Mouse (Mus musculus) thymus, adult 2 months (tissue): ENCODE data around the gene Megf8. TPM values are rescaled to one million over a fixed set of nuclear protein-coding genes. Genes with fewer than 3 reads are reported as not detected.

Experiments used
- DNase-seq: peaks from one replicate; pipeline ENCODE4 v3.0.0; 2021
- H3K27ac ChIP-seq: fragments of 200-500 bp; 2 replicates; pipeline ENCODE4 v1.5.1; 2012; ENCODE audit warnings: low read length, control low read depth; ENCODE audit not compliant: control insufficient read depth, insufficient read depth
- H3K27me3 ChIP-seq: fragments of 200-500 bp; 2 replicates; pipeline ENCODE4 v1.6.1; 2012; ENCODE audit warnings: mild to moderate bottlenecking, low read length, moderate library complexity, mixed read lengths; ENCODE audit not compliant: control insufficient read depth, insufficient read depth
- H3K36me3 ChIP-seq: fragments of 200-500 bp; 2 replicates; pipeline ENCODE4 v1.6.1; 2012; ENCODE audit warnings: mild to moderate bottlenecking, low read length, moderate library complexity; ENCODE audit not compliant: control insufficient read depth, insufficient read depth
- H3K4me1 ChIP-seq: fragments of 200-500 bp; replicated peaks from 2 replicates; pipeline ENCODE4 v1.6.1; 2012; ENCODE audit warnings: low read length; ENCODE audit not compliant: control insufficient read depth, insufficient read depth
- H3K4me3 ChIP-seq: fragments of 200-500 bp; 2 replicates; pipeline ENCODE4 v1.5.1; 2012; ENCODE audit warnings: mild to moderate bottlenecking, low read length, control low read depth, moderate library complexity; ENCODE audit not compliant: control insufficient read depth, insufficient read depth
- CTCF ChIP-seq: fragments of 200-500 bp; IDR thresholded peaks from 2 replicates; pipeline ENCODE4 v1.5.1; 2012; ENCODE audit warnings: mild to moderate bottlenecking, control low read depth, low read length, moderate library complexity, borderline replicate concordance; ENCODE audit not compliant: control insufficient read depth, poor library complexity, insufficient read depth; ENCODE audit errors: extremely low read depth
- POLR2A ChIP-seq: fragments of 200-500 bp; IDR thresholded peaks from 2 replicates; pipeline ENCODE4 v1.6.1; 2012; ENCODE audit warnings: mild to moderate bottlenecking, low read length, control low read depth, moderate library complexity; ENCODE audit not compliant: control insufficient read depth, poor library complexity, insufficient read depth; ENCODE audit errors: extremely low read depth
- WGBS: fragments of 180-500 bp; shearing (Covaris S2); methylation state at CpG from one replicate; pipeline ENCODE4 v1.1.7; 2018; 5-methylcytosine and 5-hydroxymethylcytosine counted together
- polyA plus RNA-seq: library from polyadenylated mRNA; depleted of rRNA; stranded (reverse); fragments of >200 nt; gene quantifications from 2 replicates; pipeline ENCODE4 v1.2.3, GENCODE M21; 2012

Megf8 gene
- polyA plus RNA-seq, 1 experiment, result 14.8 TPM

GRCm38 (mm10) chr7:25385850-25386555 is 69.0 kb downstream of the Megf8 start:
- Histone ChIP-seq H3K4me3 (no peak overlapping the region), H3K27ac (peak overlapping the region; percentile 50; the same call in 1 of the 2 replicates), H3K4me1 (peaks cover 24% of the 10 kb centered on the region), H3K27me3 (no peaks in the 10 kb centered on the region), H3K36me3 (peaks cover 11% of the 10 kb centered on the region; the same call in 1 of the 2 replicates)
- TF ChIP-seq POLR2A (no peak), CTCF (no peak)
- WGBS, result 43% methylated on average over 12 of the region's 12 CpGs
- DNase-seq, result peak; percentile 27

DNA sequence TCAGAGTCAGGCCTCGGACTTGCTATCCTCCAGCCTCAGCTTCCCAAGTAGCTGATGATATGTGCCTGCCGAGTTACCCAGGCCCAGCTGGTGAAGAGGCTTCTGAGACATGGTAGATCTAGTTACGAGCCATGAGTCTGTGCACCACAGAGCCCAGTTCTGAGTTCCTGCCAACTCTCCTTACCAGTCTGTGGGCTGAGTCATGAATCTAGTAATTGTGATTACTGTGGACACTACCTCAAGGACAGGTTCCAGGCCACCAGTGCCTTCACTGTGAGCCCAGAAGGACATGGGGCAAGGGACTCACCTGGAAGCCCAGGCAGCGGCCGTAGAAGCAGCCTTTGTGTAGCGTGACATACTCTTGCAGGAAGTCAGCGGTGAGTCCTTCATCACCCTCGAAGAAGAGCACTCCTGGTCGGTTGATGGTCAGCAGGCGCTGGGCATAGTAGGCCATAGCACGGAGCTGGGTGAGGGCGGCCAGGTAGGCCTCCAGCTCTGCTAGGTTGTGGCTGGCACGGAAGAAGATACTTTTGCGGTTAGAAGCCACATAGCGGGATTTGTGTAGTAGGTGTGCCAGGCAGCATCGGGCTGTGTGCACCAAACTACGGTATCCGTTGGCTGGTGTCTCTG is 71.0 kb downstream of the Megf8 start:
- WGBS, result 96% methylated on average over 18 of the region's 18 CpGs
- H3K27ac ChIP-seq, result no peak overlapping the region
- no peaks in the 10 kb centered on the region for H3K27me3 ChIP-seq
- no peak overlapping the region for H3K4me3 ChIP-seq
- H3K36me3 ChIP-seq, result peaks cover 11% of the 10 kb centered on the region; the same call in 1 of the 2 replicates
- TF ChIP-seq POLR2A, result no peak
- TF ChIP-seq CTCF, result no peak
- peaks cover 24% of the 10 kb centered on the region for H3K4me1 ChIP-seq
- no peak for DNase-seq

DNA sequence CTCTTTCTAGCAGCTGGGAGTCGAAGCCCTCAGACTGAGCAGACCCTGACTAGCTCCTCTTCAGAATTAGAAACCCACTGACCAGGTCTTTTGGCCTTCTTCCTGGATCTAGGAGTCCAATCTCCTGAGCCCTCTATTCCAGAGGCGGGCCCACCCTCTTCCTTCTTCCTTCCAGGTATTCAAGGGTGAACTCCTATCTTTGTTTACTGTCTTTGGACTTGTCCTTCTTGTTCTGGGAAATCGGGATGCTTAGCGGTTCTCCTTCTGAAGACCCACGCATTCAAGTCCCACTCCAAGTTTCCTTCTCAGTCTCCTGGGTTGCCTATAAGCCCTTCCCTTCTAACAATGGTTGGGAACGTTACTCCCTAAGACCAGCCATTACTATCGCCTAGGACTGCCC is 72.0 kb downstream of the Megf8 start:
- TF ChIP-seq POLR2A (no peak), CTCF (no peak)
- H3K27me3 ChIP-seq, result no peaks in the 10 kb centered on the region
- peaks cover 11% of the 10 kb centered on the region; the same call in 1 of the 2 replicates for H3K36me3 ChIP-seq
- no peak overlapping the region for H3K27ac ChIP-seq
- no peak overlapping the region for H3K4me3 ChIP-seq
- peaks cover 24% of the 10 kb centered on the region for H3K4me1 ChIP-seq
- no peak for DNase-seq
- 98% methylated on average over 7 of the region's 7 CpGs for WGBS

DNA sequence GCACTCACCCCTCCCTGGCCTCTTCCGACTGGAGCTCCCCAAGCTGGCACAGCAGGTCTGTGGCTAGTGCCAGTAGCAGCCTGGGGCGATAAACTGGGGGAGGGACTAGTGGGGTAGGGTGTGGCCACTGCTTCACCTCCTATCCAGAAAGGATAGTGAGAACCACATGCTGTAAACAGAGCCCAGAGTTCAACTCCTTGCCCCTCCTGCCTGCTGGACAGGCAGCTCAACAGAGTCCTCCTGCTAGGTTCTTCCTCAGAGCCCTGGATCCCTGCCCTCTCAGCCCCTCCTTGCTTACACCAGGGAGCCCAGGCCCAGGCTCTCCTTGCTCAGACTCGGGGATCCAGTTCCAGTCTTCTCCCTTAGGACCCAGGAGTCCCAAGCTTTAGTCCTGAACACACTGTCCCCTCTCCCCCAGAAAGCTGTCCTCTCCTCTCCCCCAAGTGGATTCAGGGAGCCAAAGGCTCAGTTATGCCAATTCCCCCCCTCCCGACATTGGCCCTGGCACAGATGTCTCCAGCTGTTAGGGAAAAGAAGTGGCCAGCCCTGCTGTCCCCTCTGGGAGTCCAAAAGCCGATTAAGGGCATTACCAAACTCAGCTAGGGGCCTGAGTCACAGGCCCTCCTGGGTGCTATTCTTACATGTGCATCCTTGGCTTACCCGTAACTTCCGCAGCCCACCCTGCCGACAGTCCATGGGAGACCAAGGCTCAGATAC is 73.2 kb downstream of the Megf8 start:
- peaks cover 11% of the 10 kb centered on the region; the same call in 1 of the 2 replicates for H3K36me3 ChIP-seq
- no peak overlapping the region for H3K4me3 ChIP-seq
- H3K4me1 ChIP-seq, result peaks cover 20% of the 10 kb centered on the region
- no peak overlapping the region for H3K27ac ChIP-seq
- H3K27me3 ChIP-seq, result no peaks in the 10 kb centered on the region
- WGBS, result 85% methylated on average over 8 of the region's 8 CpGs
- no peak for DNase-seq
- TF ChIP-seq CTCF (no peak), POLR2A (no peak)

DNA sequence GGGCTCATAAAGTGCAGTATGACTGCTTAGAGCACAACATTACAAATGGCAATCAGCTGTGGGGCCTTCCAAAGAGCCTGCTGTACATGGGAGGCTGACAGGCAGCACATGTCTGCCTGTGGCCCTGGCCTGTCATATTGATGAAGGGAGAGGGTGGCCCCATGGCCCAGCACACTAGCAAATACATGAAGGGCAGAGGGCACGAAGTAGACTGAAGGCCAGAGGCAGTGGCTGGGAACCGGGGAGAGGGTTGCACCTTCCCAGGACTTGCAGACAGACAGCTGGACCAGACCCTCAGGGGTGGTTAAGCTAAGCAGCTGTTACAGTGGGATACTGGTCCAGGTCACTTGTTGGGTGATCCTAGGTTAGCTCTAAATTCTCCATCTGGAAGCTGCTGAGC is 74.0 kb downstream of the Megf8 start:
- Histone ChIP-seq H3K4me3 (no peak overlapping the region), H3K27ac (no peak overlapping the region), H3K27me3 (no peaks in the 10 kb centered on the region), H3K36me3 (peaks cover 11% of the 10 kb centered on the region; the same call in 1 of the 2 replicates), H3K4me1 (peaks cover 13% of the 10 kb centered on the region)
- no peak for TF ChIP-seq CTCF
- TF ChIP-seq POLR2A, result no peak
- DNase-seq, result no peak
- WGBS, result 93% methylated on average over 2 of the region's 2 CpGs

GRCm38 (mm10) chr7:25391856-25392453 is 75.0 kb downstream of the Megf8 start:
- DNase-seq, result no peak
- Histone ChIP-seq H3K4me3 (no peak overlapping the region), H3K27me3 (no peaks in the 10 kb centered on the region), H3K4me1 (peaks cover 14% of the 10 kb centered on the region), H3K36me3 (peaks cover 11% of the 10 kb centered on the region; the same call in 1 of the 2 replicates), H3K27ac (no peak overlapping the region)
- 83% methylated on average over 2 of the region's 2 CpGs for WGBS
- TF ChIP-seq POLR2A (no peak), CTCF (no peak)
